Mouse (Mus musculus) adrenal gland, postnatal 0 days (tissue): Measurements from ENCODE around the gene Sdk2. TPM values are rescaled to one million over a fixed set of nuclear protein-coding genes. Genes with fewer than 3 reads are reported as not detected.

Source experiments
- polyA plus RNA-seq: library from polyadenylated mRNA; unstranded; fragments of >200 nt; fragmentation: Nextera tagmentation; extraction: Ambion mirVana; gene quantifications from 2 replicates; pipeline ENCODE4 v1.2.1, GENCODE M21; 2015

Gene Sdk2
- polyA plus RNA-seq: 0.52 and 1.0 TPM in 2 replicates

DNA sequence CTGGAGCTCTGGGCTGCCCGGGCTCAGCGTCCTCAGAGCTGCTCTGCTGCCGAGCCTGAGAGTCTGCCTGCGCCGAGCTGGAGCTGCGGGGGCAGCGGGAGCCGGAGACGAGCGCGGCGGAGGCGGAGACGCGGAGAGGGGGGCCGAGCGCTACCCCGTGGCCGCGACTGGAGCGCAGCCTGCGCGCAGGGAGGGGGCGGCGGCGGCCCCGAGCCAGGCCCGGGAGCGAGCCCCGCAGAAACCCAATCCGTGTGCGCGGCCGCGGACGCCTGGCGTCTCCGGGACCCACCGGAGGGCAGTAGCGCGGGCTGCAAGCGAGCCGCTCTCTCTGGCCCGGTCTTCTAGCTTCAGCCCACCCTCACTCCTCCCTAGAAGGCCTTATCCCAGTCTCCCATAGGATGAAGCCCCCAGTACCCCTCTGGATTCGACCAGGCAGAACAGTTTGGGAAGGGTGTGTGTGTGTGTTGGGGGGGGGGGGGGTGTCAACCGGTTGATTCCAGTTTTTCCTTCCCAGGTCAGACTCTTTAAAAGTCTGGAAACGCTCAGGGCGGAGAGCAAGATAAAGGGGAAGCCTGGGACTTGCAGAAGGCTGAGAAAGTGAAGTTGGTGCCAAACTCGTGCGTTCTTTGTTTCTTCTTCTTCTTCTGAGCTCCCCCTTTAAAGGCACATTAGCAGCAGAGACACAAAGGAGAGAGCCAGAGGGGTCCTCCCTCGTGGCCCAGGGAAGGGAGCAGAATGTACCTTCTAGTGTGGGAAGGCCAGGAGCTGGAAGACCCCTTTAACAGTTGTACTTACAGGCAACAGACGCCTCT, at the start of gene Sdk2:
TSS of gene Sdk2 (minus strand) at position 96 of the 812 bp plus-strand sequence.

DNA sequence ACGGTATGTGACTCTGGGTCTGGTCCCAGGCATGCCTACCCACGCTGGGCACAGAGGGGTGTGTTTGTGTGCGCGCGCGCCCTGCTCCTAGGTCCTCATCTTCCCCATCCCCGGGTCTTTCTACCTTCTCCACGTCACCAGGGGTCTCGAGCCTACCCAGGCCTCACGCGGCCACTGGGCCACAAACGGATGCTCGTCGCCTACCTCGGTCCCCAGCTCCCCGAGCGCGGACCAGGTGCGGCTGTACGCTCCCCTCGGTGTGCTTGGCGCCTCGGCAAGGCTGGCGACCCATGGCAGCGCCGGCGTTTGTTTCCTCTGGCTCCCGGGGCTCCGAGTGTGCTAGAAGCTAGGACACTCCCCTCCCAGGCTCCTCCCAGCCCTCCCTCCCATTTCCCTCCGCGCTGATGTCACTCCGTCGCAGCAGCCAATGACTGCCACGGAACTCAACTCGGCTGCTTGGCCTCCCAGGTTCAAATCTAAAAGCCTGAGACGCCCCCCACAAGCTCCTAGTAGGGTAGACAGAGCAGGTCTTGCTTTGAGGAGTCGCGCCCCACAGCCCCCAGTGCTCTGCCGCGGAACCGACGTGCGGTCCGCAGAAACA, 315.3 kb downstream of the Sdk2 start, which contains the start of gene Cdc42ep4:
TSS of gene Cdc42ep4 (minus strand) at position 398 of the 601 bp plus-strand sequence.

